Mouse (Mus musculus) hindbrain, embryonic 16.5 days (tissue): ENCODE measurements at regions not wholly inside any gene's neighbourhood (a gene's known extent, or its start where the extent isn't known, plus 50 kb on each side); places are given as distances from the start of the nearest gene placed in this dataset.

Source experiments
- ATAC-seq: fragments of 200-750 bp; cut with Nextera tagmentation; 2 replicates; pipeline ENCODE4 v1.8.0; 2017; ENCODE audit warnings: moderate TSS enrichment, moderate library complexity
- H3K27ac ChIP-seq: fragments of 300-500 bp; sonication (generic); 2 replicates; pipeline ENCODE4 v1.5.1; 2014; ENCODE audit warnings: low read depth, mild to moderate bottlenecking, control low read depth, low read length, moderate library complexity
- H3K27me3 ChIP-seq: fragments of 300-500 bp; sonication (generic); replicated peaks from 2 replicates; pipeline ENCODE4 v1.6.1; 2014; ENCODE audit warnings: low read length; ENCODE audit not compliant: control insufficient read depth, insufficient read depth
- H3K36me3 ChIP-seq: fragments of 300-500 bp; sonication (generic); 2 replicates; pipeline ENCODE4 v1.6.1; 2014; ENCODE audit warnings: mild to moderate bottlenecking, low read length, moderate library complexity, mixed read lengths; ENCODE audit not compliant: control insufficient read depth, insufficient read depth
- H3K4me1 ChIP-seq: fragments of 300-500 bp; sonication (generic); 2 replicates; pipeline ENCODE4 v1.6.1; 2014; ENCODE audit warnings: low read depth, low read length; ENCODE audit not compliant: control insufficient read depth, insufficient read depth
- H3K4me2 ChIP-seq: fragments of 300-500 bp; sonication (generic); 2 replicates; pipeline ENCODE4 v1.6.1; 2014; ENCODE audit warnings: mild to moderate bottlenecking, low read length, control low read depth, moderate library complexity
- H3K4me3 ChIP-seq: fragments of 300-500 bp; sonication (generic); 2 replicates; pipeline ENCODE4 v1.5.1; 2014; ENCODE audit warnings: mild to moderate bottlenecking, low read length, control low read depth, moderate library complexity
- H3K9ac ChIP-seq: fragments of 300-500 bp; sonication (generic); 2 replicates; pipeline ENCODE4 v1.6.1; 2014; ENCODE audit warnings: low read depth, mild to moderate bottlenecking, control low read depth, low read length, moderate library complexity
- H3K9me3 ChIP-seq: fragments of 300-500 bp; sonication (generic); 2 replicates; pipeline ENCODE4 v1.6.1; 2014; ENCODE audit warnings: mild to moderate bottlenecking, low read length, moderate library complexity; ENCODE audit not compliant: control insufficient read depth
- WGBS: fragments of 180-500 bp; shearing (Covaris S2); extraction: QIAGEN DNeasy Blood & Tissue Kit; methylation state at CpG from one replicate; pipeline ENCODE4 v1.1.7; 2014; 5-methylcytosine and 5-hydroxymethylcytosine counted together

DNA sequence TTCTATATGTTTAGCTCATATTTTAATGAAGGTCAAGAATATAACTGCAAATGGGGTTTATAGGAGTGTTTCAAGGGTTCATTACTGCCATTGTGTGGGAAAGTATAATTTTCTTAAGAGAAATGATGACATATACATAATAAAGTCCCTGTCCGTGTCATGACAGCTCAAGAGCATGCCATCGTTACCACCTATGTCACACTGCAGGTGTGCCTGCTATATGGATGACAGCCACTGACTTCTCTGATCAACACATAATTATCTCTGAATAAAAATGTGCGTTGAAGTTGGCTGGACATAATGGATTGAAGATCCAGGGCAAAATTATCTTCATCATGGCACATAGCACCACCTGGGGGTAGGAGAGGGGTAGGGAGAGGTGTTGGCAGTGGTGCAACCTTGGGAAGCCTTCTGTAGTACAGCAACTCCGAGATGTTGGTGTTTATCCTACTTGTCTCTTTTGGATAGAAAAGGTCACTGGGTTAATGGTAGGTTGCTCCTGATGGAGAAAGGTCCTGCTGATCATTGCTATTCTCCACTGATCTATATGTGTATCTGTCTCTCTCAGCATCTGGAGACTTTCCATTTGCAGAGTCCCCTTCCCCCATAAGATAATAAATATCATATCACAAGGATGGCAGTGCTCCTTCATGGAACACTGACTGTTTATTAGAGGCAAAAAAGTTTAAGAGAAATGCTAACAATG lies 291.4 kb downstream of the Tfec start:
- Histone ChIP-seq H3K4me3 (no peak overlapping the region), H3K4me1 (peaks cover 2% of the 10 kb centered on the region; the same call in 1 of the 2 replicates), H3K4me2 (no peak overlapping the region), H3K27ac (no peak overlapping the region), H3K27me3 (no peaks in the 10 kb centered on the region), H3K9ac (no peak overlapping the region), H3K9me3 (no peaks in the 10 kb centered on the region), H3K36me3 (no peaks in the 10 kb centered on the region)
- 56% methylated on average over 4 of the region's 4 CpGs for WGBS
- peak; percentile 71 for ATAC-seq

GRCm38 (mm10) chr6:16592411-16592810 lies 305.8 kb downstream of the Tfec start:
- Histone ChIP-seq H3K4me1 (no peaks in the 10 kb centered on the region), H3K9me3 (no peaks in the 10 kb centered on the region), H3K9ac (no peak overlapping the region), H3K27me3 (no peaks in the 10 kb centered on the region), H3K4me2 (no peak overlapping the region), H3K27ac (no peak overlapping the region), H3K36me3 (no peaks in the 10 kb centered on the region), H3K4me3 (no peak overlapping the region)
- WGBS: 91% methylated on average over 2 of the region's 2 CpGs
- ATAC-seq: no peak

GRCm38 (mm10) chr6:16582302-16582701 lies 315.9 kb downstream of the Tfec start:
- Histone ChIP-seq H3K27me3 (no peaks in the 10 kb centered on the region), H3K9ac (no peak overlapping the region), H3K9me3 (no peaks in the 10 kb centered on the region), H3K36me3 (no peaks in the 10 kb centered on the region), H3K4me1 (no peaks in the 10 kb centered on the region), H3K4me2 (no peak overlapping the region), H3K4me3 (no peak overlapping the region), H3K27ac (no peak overlapping the region)
- no peak for ATAC-seq
- WGBS: 50% methylated on average over 7 of the region's 7 CpGs

- Histone ChIP-seq H3K27ac (no peak overlapping the region), H3K4me1 (no peaks in the 10 kb centered on the region), H3K4me2 (no peak overlapping the region), H3K9me3 (no peaks in the 10 kb centered on the region), H3K27me3 (no peaks in the 10 kb centered on the region), H3K36me3 (no peaks in the 10 kb centered on the region), H3K9ac (no peak overlapping the region), H3K4me3 (no peak overlapping the region)
- WGBS: 65% methylated on average over 4 of the region's 4 CpGs
- ATAC-seq: no peak
Measured at GRCm38 (mm10) chr6:16581801-16582200, 316.4 kb downstream of the Tfec start.

- no peaks in the 10 kb centered on the region for H3K4me1 ChIP-seq
- no peak overlapping the region for H3K27ac ChIP-seq
- no peaks in the 10 kb centered on the region for H3K27me3 ChIP-seq
- no peak overlapping the region for H3K4me2 ChIP-seq
- no peaks in the 10 kb centered on the region for H3K36me3 ChIP-seq
- 80% methylated on average over 2 of the region's 2 CpGs for WGBS
- no peak overlapping the region for H3K9ac ChIP-seq
- no peak for ATAC-seq
- no peak overlapping the region for H3K4me3 ChIP-seq
- H3K9me3 ChIP-seq: no peaks in the 10 kb centered on the region
Measured at GRCm38 (mm10) chr6:16575875-16576274, 322.4 kb downstream of the Tfec start.

DNA sequence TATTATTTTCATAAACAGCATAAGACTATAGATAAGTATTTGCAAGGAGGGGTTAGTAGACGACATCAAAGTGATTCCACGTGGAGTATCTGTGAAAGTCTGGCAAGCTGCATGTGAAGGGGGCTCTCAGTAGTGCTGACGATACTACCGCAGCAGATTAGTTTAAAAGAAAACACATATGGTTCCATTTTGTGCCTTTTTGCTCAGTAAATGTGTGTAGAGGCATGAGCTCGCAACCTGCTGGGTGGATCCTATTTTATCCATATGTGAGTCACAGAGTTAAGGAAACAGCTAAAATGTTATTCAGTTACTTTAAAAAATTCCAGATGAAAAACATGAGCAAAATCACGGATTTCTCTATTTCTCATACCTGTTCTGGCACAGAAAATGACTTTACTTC lies 325.4 kb downstream of the Tfec start:
- no peak overlapping the region for H3K4me2 ChIP-seq
- H3K4me3 ChIP-seq: no peak overlapping the region
- ATAC-seq: no peak
- H3K9me3 ChIP-seq: no peaks in the 10 kb centered on the region
- no peak overlapping the region for H3K27ac ChIP-seq
- no peaks in the 10 kb centered on the region for H3K36me3 ChIP-seq
- no peak overlapping the region for H3K9ac ChIP-seq
- no peaks in the 10 kb centered on the region for H3K4me1 ChIP-seq
- H3K27me3 ChIP-seq: no peaks in the 10 kb centered on the region
- WGBS: 84% methylated on average over 6 of the region's 6 CpGs

- H3K27me3 ChIP-seq: no peaks in the 10 kb centered on the region
- H3K9me3 ChIP-seq: no peaks in the 10 kb centered on the region
- H3K36me3 ChIP-seq: no peaks in the 10 kb centered on the region
- H3K4me3 ChIP-seq: no peak overlapping the region
- 58% methylated on average over 7 of the region's 7 CpGs for WGBS
- no peak overlapping the region for H3K4me2 ChIP-seq
- H3K27ac ChIP-seq: no peak overlapping the region
- no peak for ATAC-seq
- H3K9ac ChIP-seq: no peak overlapping the region
- H3K4me1 ChIP-seq: no peaks in the 10 kb centered on the region; the same call in 1 of the 2 replicates
Measured at GRCm38 (mm10) chr6:16551945-16552673, 346.1 kb downstream of the Tfec start.

- Histone ChIP-seq H3K9ac (no peak overlapping the region), H3K27me3 (no peaks in the 10 kb centered on the region), H3K4me3 (no peak overlapping the region), H3K4me1 (no peaks in the 10 kb centered on the region; the same call in 1 of the 2 replicates), H3K36me3 (no peaks in the 10 kb centered on the region), H3K27ac (no peak overlapping the region), H3K4me2 (no peak overlapping the region), H3K9me3 (no peaks in the 10 kb centered on the region)
- no peak for ATAC-seq
- WGBS: 84% methylated on average over 6 of the region's 6 CpGs
Measured at GRCm38 (mm10) chr6:16551131-16551530, 347.1 kb downstream of the Tfec start.

GRCm38 (mm10) chr6:16550445-16550844 lies 347.8 kb downstream of the Tfec start:
- peak; percentile 84 for ATAC-seq
- no peaks in the 10 kb centered on the region for H3K36me3 ChIP-seq
- H3K27ac ChIP-seq: no peak overlapping the region
- WGBS: 43% methylated on average over 9 of the region's 9 CpGs
- H3K4me3 ChIP-seq: no peak overlapping the region
- H3K9ac ChIP-seq: no peak overlapping the region
- no peaks in the 10 kb centered on the region for H3K9me3 ChIP-seq
- H3K4me1 ChIP-seq: no peaks in the 10 kb centered on the region; the same call in 1 of the 2 replicates
- H3K4me2 ChIP-seq: no peak overlapping the region
- no peaks in the 10 kb centered on the region for H3K27me3 ChIP-seq
